Comparison of ENCODE assay signal across 9 mouse cellular contexts in the genomic region with DNA sequence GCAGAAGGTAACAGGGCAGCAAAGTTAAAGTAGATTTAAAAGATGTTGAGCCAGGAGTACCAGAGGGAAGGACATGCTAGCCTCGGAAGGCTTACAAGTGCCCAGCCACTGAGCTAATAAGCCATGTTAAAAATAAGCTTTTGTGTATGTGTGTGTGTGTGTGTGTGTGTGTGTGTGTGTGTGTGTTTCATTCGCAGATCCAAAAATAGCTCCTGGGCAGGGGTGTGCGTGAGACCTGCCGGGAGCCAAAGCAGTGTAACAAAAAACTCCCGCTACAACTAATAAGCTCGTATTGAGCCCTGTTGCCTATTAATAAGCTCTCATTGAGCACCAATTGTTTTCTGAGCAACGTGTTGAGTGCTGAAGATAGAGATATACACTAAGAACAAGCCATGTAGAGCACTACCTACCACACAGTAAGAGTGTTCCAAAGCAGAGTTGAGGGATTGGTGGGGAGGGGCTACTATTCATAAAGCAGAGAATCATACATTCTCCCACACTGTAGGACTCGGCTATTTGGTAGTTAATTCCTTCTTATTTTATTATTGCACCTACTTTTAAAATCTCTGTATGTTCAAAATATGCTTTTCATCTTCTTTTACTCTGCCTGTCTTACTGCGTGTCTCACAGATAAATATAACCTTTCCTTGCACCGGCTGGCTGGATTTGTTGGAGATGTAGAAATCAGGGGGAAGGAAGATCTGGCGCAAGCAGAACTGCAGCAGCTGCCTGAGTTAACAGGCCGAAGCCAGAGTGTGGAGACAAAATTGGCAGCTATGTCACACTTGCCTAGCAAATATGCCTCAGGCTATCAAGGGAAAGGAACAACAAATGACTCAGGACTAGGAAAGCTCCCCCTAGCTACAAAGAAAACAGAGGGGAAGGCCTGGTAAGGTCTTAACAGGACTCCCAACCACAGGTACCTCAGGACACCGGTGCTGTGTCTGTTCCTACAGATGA. TPM values are rescaled to one million over a fixed set of nuclear protein-coding genes. Genes with fewer than 3 reads are reported as not detected.
A peak's percentile ranks its signal among the peaks of the same experiment; 100 is the strongest.
DNase-seq lines count a peak whose midpoint lies in the region; ATAC-seq lines count a peak whose summit lies in the region.
"Had no signal": no experiment of that assay in that cellular context is flagged by ENCODE, and none has a peak within 500 bp of the region (broad histone marks: within the 10 kb centered on the region; RNA-seq: fewer than 3 reads in every experiment).

No protein-coding gene starts in this region.

- peaks cover 21% of the 10 kb centered on the region for H3K4me1 ChIP-seq in heart, embryonic 16.5 days (ENCODE audit: control insufficient read depth, insufficient read depth, low read length)
- no peaks in the 10 kb centered on the region for H3K4me1 ChIP-seq in neural tube, embryonic 15.5 days

- peak; percentile 46 for ATAC-seq in cerebellum, adult (ENCODE audit: insufficient number of reproducible peaks, low FRiP score, low TSS enrichment)
- peak; percentile 74 for ATAC-seq in heart, embryonic 16.5 days (replicated peaks; ENCODE audit: extremely low read depth, insufficient read depth, low FRiP score)
- ATAC-seq in neural tube, embryonic 15.5 days (ENCODE audit: low FRiP score) = no peak

- no peaks in the 10 kb centered on the region for H3K36me3 ChIP-seq in heart, embryonic 16.5 days (ENCODE audit: control insufficient read depth, insufficient read depth)
- H3K36me3 ChIP-seq in neural tube, embryonic 15.5 days = no peaks in the 10 kb centered on the region
- H3K36me3 ChIP-seq: limb, embryonic 12.5 days had no signal

- H3K9ac ChIP-seq in heart, embryonic 16.5 days (ENCODE audit: low read length) = peak overlapping the region; percentile 52
- H3K9ac ChIP-seq in neural tube, embryonic 15.5 days (replicated peaks) = no peak overlapping the region
- H3K9ac ChIP-seq: limb, embryonic 12.5 days had no signal

- no peak for DNase-seq in cerebellum, adult 11 months
- peak; percentile 66 for DNase-seq in 3134 (ENCODE audit: extremely low read depth, insufficient read length, low spot score)
- DNase-seq in cerebellum, postnatal 36 days = peak; percentile 14 to 15
- DNase-seq in lung, postnatal 10 days = peak; percentile 38
- DNase-seq in urinary bladder, adult 2 months (ENCODE audit: low spot score) = no peak

- 33% methylated on average over 13 of the region's 13 CpGs for WGBS in heart, embryonic 16.5 days
- 68% methylated on average over 13 of the region's 13 CpGs for WGBS in neural tube, embryonic 15.5 days

- H3K27me3 ChIP-seq in heart, embryonic 16.5 days (ENCODE audit: control insufficient read depth, insufficient read depth, low read length) = no peaks in the 10 kb centered on the region
- H3K27me3 ChIP-seq in neural tube, embryonic 15.5 days (replicated peaks) = no peaks in the 10 kb centered on the region
- H3K27me3 ChIP-seq: limb, embryonic 12.5 days had no signal

- H3K4me2 ChIP-seq in heart, embryonic 16.5 days (ENCODE audit: low read depth, low read length) = peak overlapping the region; percentile 43
- no peak overlapping the region for H3K4me2 ChIP-seq in neural tube, embryonic 15.5 days
- H3K4me2 ChIP-seq: limb, embryonic 12.5 days had no signal

- H3K9me3 ChIP-seq in heart, embryonic 16.5 days (replicated peaks; ENCODE audit: control insufficient read depth, low read length) = 0 out of 2 replicates have a peak, but pooled peaks cover 2% of the 10 kb centered on the region
- H3K9me3 ChIP-seq in neural tube, embryonic 15.5 days (replicated peaks) = no peaks in the 10 kb centered on the region
- H3K9me3 ChIP-seq: limb, embryonic 12.5 days had no signal

- peak overlapping the region; percentile 13; the same call in 1 of the 2 replicates for H3K4me3 ChIP-seq in heart, embryonic 16.5 days (ENCODE audit: low read length)
- H3K4me3 ChIP-seq in neural tube, embryonic 15.5 days (replicated peaks) = no peak overlapping the region
- H3K4me3 ChIP-seq: limb, embryonic 12.5 days had no signal

- H3K27ac ChIP-seq in heart, embryonic 16.5 days (ENCODE audit: low read length) = peak overlapping the region; percentile 87
- no peak overlapping the region for H3K27ac ChIP-seq in neural tube, embryonic 15.5 days (replicated peaks)
- H3K27ac ChIP-seq: limb, embryonic 12.5 days had no signal

RNA-seq across cellular contexts. Expression of a gene that starts 43.3 kb away (rescaled TPM):
- 1.9 and 2.2 TPM in 2 replicates for polyA plus RNA-seq in heart, embryonic 16.5 days (2015; fragmentation: Nextera tagmentation; extraction: Ambion mirVana)
- 2.4 and 3.1 TPM in 2 replicates for polyA plus RNA-seq in neural tube, embryonic 15.5 days (2015; fragmentation: Nextera tagmentation; extraction: Ambion mirVana)
- 11.1 TPM in 2 replicates for polyA plus RNA-seq in urinary bladder, adult 2 months (2012; rRNA removed)

Comparison
In these comparisons a context has a peak if more than half of its experiments do, and no peak if none do; other contexts are left out.
1. DNase-seq: peak in 3134 (single experiment), cerebellum, postnatal 36 days (2 of 2) and lung, postnatal 10 days (single experiment); none in cerebellum, adult 11 months (single experiment) and urinary bladder, adult 2 months (single experiment).